Mouse (Mus musculus) heart, embryonic 13.5 days (tissue): ENCODE data around the gene Taf1. TPM values are rescaled to one million over a fixed set of nuclear protein-coding genes. Genes with fewer than 3 reads are reported as not detected.
A peak's percentile ranks its signal among the peaks of the same experiment; 100 is the strongest.
"Not testable (repeated sequence)": the region's sequence is repeated elsewhere in the genome, so short reads cannot be mapped to it uniquely, and the experiment has no call there.

Experiments
- ATAC-seq: fragments of 200-750 bp; cut with Nextera tagmentation; 2 replicates; pipeline ENCODE4 v1.8.0; 2017; ENCODE audit warnings: moderate TSS enrichment; ENCODE audit not compliant: insufficient number of reproducible peaks, low FRiP score, low TSS enrichment; ENCODE audit errors: extremely low read depth
- H3K27ac ChIP-seq: fragments of 300-500 bp; sonication (generic); replicated peaks from 2 replicates; pipeline ENCODE4 v1.5.1; 2015; ENCODE audit warnings: moderate library complexity, mild to moderate bottlenecking, inconsistent platforms
- H3K27me3 ChIP-seq: fragments of 300-500 bp; sonication (generic); replicated peaks from 2 replicates; pipeline ENCODE4 v1.6.1; 2015; ENCODE audit warnings: mild to moderate bottlenecking, inconsistent platforms
- H3K36me3 ChIP-seq: fragments of 300-500 bp; sonication (generic); 2 replicates; pipeline ENCODE4 v1.6.1; 2015; ENCODE audit warnings: mild to moderate bottlenecking, inconsistent platforms
- H3K4me1 ChIP-seq: fragments of 300-500 bp; sonication (generic); 2 replicates; pipeline ENCODE4 v1.6.1; 2015; ENCODE audit warnings: inconsistent platforms
- H3K4me2 ChIP-seq: fragments of 300-500 bp; sonication (generic); 2 replicates; pipeline ENCODE4 v1.6.1; 2015; ENCODE audit warnings: inconsistent platforms, mild to moderate bottlenecking, moderate library complexity
- H3K4me3 ChIP-seq: fragments of 300-500 bp; sonication (generic); 2 replicates; pipeline ENCODE4 v1.5.1; 2015; ENCODE audit warnings: moderate library complexity, mild to moderate bottlenecking, inconsistent platforms
- H3K9ac ChIP-seq: fragments of 300-500 bp; sonication (generic); 2 replicates; pipeline ENCODE4 v1.6.1; 2015; ENCODE audit warnings: inconsistent platforms, mild to moderate bottlenecking, moderate library complexity
- H3K9me3 ChIP-seq: fragments of 300-500 bp; sonication (generic); 2 replicates; pipeline ENCODE4 v1.6.1; 2016; ENCODE audit warnings: inconsistent platforms
- WGBS: fragments of 180-500 bp; shearing (Covaris S2); methylation state at CpG from one replicate; pipeline ENCODE4 v1.1.7; 2015; ENCODE audit warnings: mixed read lengths; 5-methylcytosine and 5-hydroxymethylcytosine counted together
- polyA plus RNA-seq: library from polyadenylated mRNA; unstranded; fragments of >200 nt; fragmentation: Nextera tagmentation; extraction: Ambion mirVana; gene quantifications from 2 replicates; pipeline ENCODE4 v1.2.1, GENCODE M21; 2015

Taf1 gene
- 6.5 and 7.1 TPM in 2 replicates for polyA plus RNA-seq

DNA sequence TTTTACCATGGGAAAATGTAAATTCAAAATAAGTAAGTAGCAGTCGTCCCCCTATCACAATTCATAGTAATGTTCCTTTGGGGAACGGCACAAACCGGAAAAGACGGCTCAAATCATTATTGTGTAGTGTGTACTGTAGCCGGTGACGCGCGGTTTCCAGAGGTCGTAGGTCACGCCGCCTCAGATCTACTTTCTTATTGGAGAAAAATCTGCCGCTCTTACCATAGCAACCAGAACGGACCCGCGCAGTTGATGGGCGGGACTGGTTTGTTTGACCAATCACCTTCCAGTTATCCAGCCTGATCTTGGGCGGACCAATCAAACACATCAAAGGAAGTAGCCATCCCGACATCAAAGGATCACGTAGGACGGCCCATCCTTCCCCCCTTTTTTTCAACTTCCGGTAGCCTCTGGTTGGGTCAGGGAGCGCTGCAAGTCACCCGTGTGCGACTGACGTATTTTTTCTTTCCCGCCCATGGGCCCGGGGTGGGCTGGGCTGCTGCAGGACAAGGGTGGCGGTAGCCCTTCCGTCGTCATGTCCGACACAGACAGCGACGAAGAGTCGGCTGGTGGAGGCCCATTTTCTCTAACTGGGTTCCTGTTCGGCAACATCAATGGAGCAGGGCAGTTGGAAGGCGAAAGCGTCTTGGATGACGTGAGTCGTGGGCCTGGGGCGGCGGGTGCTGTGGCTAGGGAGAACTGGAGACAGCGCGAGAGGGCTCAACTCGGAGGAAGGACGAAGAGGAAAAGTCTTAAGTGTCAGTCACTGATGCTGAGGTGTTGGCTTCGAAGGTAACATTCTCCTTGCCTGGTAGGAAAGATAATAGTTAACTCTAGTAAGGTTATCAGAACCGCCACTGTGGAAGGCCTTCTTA is at the start of gene Taf1:
Taf1 (plus strand) TSS at position 388 of the 875 bp plus-strand sequence.
- peak within 1 kb of the TSS; percentile 75 for H3K27ac ChIP-seq
- H3K4me1 ChIP-seq, result peaks cover 6% of the 10 kb centered on the region
- WGBS, result 13% methylated on average over 47 of the region's 47 CpGs
- H3K9me3 ChIP-seq, result no peaks in the 10 kb centered on the region
- H3K4me3 ChIP-seq, result peak within 1 kb of the TSS; percentile 62
- no peaks in the 10 kb centered on the region for H3K27me3 ChIP-seq
- H3K4me2 ChIP-seq, result peak within 1 kb of the TSS; percentile 71
- ATAC-seq, result peak; percentile 100
- peaks cover 24% of the 10 kb centered on the region for H3K36me3 ChIP-seq
- peak within 1 kb of the TSS; percentile 84 for H3K9ac ChIP-seq

DNA sequence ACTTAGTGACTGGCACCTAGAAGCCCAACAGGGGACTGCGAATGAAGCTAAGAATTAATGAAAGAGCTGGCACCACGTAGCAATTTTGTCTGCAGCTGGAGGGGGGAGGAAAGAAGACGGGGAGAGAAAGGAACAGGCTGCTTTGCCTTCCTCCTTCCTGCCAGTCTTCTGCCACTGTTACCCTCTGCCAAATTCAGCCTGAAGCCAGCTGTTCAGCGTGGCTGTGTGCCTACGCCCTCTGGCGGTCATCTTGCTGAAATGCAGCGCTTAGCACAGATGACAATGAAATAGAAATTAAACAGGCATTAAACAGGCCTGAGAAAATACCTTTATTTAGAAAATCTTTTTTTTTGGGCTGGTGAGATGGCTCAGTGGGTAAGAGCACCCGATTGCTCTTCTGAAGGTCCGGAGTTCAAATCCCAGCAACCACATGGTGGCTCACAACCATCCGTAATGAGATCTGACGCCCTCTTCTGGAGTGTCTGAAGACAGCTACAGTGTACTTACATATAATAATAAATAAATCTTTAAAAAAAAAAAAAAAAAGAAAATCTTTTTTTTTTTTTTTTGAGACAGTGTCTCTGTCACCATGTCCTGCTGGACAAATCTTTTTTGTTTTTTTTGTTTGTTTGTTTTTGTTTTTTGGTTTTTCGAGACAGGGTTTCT is 45.9 kb upstream of the Taf1 start:
- H3K9ac ChIP-seq, H3K4me2 ChIP-seq, ATAC-seq, H3K4me1 ChIP-seq, H3K27me3 ChIP-seq, H3K4me3 ChIP-seq, H3K27ac ChIP-seq, H3K36me3 ChIP-seq, H3K9me3 ChIP-seq: not testable (repeated sequence)
- 25% methylated on average over 11 of the region's 12 CpGs for whole genome bisulfite sequencing

DNA sequence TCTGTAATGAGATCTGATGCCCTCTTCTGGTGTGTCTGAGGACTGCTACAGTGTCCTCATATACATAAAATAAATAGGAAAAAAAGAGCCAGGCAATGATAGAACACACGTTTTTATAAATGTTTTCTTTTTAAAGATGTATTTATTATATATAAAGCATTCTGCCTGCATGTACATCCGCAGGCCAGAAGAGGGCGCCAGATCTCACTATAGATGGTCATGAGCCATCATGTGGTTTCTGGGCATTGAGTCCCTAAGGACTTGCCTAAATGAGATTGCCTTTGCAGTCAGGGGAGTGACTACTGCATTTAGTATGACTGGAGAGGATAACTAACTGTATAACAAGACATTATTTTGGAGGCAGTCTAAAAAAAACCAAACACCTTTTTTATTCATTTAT is 27.9 kb upstream of the Taf1 start:
- no peaks in the 10 kb centered on the region for H3K36me3 ChIP-seq
- no peaks in the 10 kb centered on the region for H3K27me3 ChIP-seq
- ATAC-seq, result no peak
- no peak overlapping the region for H3K27ac ChIP-seq
- no peak overlapping the region for H3K4me3 ChIP-seq
- no peaks in the 10 kb centered on the region for H3K9me3 ChIP-seq
- H3K4me2 ChIP-seq, result no peak overlapping the region
- no peak overlapping the region for H3K9ac ChIP-seq
- no peaks in the 10 kb centered on the region for H3K4me1 ChIP-seq
- whole genome bisulfite sequencing, result 9% methylated on average over 3 of the region's 3 CpGs

DNA sequence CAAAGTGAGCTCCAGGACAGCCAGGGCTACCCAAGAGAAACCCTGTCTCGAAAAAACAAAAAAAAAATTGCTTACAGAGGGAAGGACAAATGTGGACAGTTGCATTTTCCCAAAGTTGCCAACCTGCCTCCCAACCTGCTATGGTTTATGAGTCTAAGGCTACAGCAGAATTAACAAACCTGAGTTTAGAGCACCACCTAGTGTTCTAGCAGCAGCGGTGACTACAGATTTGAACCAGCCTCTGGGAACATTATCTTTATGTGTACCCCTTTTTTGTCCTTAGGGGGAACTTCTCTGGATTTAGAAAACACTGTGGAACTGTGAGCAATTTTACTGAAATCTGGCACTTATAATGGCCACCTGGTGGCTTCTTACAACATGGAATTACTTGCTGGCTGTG is 16.8 kb upstream of the Taf1 start:
- no peaks in the 10 kb centered on the region for H3K9me3 ChIP-seq
- WGBS, result 5% methylated on average over 2 of the region's 2 CpGs

DNA sequence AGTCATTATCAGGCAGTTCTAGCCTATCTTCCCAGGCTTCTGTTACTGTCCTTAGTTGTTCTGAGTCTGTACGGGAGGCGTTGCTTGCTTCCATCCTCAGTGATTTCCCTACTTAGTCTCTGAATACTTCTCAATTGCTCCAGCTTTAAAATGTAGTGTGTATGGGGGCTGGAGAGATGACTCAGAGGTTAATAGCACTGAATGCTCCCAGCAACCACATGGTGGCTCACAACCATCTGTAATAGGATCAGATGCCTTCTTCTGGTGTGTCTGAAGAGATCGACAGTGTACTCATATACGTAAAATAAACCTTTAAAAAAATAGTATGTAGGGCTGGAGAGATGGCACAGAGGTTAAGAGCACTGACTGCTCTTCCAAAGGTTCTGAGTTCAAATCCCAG is 14.5 kb upstream of the Taf1 start:
- ATAC-seq, result no peak
- Histone ChIP-seq H3K27me3 (no peaks in the 10 kb centered on the region), H3K4me2 (no peak overlapping the region), H3K4me3 (no peak overlapping the region), H3K36me3 (no peaks in the 10 kb centered on the region), H3K9ac (no peak overlapping the region), H3K4me1 (no peaks in the 10 kb centered on the region), H3K27ac (no peak overlapping the region), H3K9me3 (no peaks in the 10 kb centered on the region)
- 83% methylated on average over 4 of the region's 4 CpGs for WGBS

More for the DNA sequence above, 16.8 kb upstream of the Taf1 start:
- Histone ChIP-seq H3K27me3 (no peaks in the 10 kb centered on the region), H3K36me3 (no peaks in the 10 kb centered on the region), H3K4me3 (no peak overlapping the region), H3K4me2 (no peak overlapping the region), H3K4me1 (no peaks in the 10 kb centered on the region), H3K27ac (no peak overlapping the region), H3K9ac (no peak overlapping the region)
- ATAC-seq, result no peak

DNA sequence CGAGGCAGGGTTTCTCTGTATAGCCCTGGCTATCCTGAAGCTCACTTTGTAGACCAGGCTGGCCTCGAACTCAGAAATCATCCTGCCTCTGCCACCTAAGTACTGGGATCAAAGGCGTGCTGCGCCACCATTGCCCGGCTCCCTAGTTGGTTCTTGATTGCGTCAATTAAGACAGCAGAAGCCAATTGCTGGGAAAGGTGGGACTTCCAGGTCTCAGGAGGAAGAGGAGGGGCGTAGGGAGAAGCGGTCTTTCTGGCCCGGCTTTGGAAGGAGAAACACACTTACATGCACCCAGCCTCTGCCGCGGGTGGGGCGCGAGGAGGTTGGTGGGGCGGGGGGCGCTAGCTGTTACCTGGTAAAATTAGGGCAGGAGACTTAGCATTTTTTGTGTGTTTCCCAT is 10.5 kb upstream of the Taf1 start:
- no peaks in the 10 kb centered on the region for H3K9me3 ChIP-seq
- WGBS, result 72% methylated on average over 15 of the region's 15 CpGs
- no peaks in the 10 kb centered on the region for H3K4me1 ChIP-seq
- H3K36me3 ChIP-seq, result no peaks in the 10 kb centered on the region
- H3K27me3 ChIP-seq, result 0 out of 2 replicates have a peak, but pooled peaks cover 4% of the 10 kb centered on the region
- H3K4me2 ChIP-seq, result peak overlapping the region; percentile 20; the same call in 1 of the 2 replicates
- H3K27ac ChIP-seq, result no peak overlapping the region
- H3K9ac ChIP-seq, result no peak overlapping the region
- H3K4me3 ChIP-seq, result peak overlapping the region; percentile 29
- ATAC-seq, result no peak

DNA sequence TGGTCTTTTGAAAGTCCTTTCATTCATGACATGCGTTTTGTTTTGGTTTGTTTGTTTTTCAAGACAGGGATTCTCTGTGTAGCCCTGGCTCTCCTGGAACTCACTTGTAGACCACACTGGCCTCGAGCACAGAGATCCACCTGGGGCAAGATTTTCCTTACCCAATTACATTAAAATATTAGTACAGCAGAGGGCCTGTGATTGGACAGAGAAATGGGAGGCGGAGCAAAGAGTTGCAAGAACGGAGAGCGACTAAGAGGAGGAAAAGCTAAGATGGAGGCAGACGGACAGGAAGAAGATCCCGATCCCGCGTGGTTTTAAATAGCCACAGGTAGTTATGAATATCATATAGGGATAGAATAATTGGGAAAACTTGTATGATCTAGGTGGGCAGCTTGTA is 5.2 kb upstream of the Taf1 start:
- Histone ChIP-seq H3K27ac (no peak overlapping the region), H3K4me2 (peak overlapping the region; percentile 39), H3K9me3 (no peaks in the 10 kb centered on the region), H3K4me3 (peak overlapping the region; percentile 36), H3K27me3 (0 out of 2 replicates have a peak, but pooled peaks cover 4% of the 10 kb centered on the region), H3K36me3 (no peaks in the 10 kb centered on the region), H3K9ac (no peak overlapping the region), H3K4me1 (no peaks in the 10 kb centered on the region)
- WGBS, result 32% methylated on average over 9 of the region's 9 CpGs
- no peak for ATAC-seq

DNA sequence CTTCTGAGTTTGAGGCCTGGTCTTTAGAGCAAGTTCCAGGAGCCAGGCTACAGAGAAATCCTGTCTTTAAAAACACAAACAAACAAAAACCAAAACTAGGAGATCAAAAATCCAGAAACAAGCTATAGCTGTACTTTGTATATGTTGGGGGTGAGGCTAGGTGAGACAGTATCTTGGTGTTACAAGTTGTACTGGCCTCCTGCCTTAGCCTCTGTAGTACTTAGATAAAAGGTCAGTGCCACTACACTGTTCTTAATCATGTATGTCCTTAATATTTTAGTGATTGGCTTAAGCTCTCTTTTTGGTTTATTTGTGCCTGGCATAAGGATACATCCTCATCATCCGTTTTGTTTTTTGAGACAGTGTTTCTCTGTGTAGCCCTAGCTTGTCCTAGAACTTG is 52.9 kb downstream of the Taf1 start:
- no peak overlapping the region for H3K4me3 ChIP-seq
- 80% methylated on average over 1 of the region's 1 CpGs for WGBS
- no peaks in the 10 kb centered on the region for H3K9me3 ChIP-seq
- H3K4me2 ChIP-seq, result no peak overlapping the region
- no peaks in the 10 kb centered on the region for H3K4me1 ChIP-seq
- H3K36me3 ChIP-seq, result peaks cover 32% of the 10 kb centered on the region
- no peak overlapping the region for H3K9ac ChIP-seq
- H3K27ac ChIP-seq, result no peak overlapping the region
- ATAC-seq, result no peak
- no peaks in the 10 kb centered on the region for H3K27me3 ChIP-seq

DNA sequence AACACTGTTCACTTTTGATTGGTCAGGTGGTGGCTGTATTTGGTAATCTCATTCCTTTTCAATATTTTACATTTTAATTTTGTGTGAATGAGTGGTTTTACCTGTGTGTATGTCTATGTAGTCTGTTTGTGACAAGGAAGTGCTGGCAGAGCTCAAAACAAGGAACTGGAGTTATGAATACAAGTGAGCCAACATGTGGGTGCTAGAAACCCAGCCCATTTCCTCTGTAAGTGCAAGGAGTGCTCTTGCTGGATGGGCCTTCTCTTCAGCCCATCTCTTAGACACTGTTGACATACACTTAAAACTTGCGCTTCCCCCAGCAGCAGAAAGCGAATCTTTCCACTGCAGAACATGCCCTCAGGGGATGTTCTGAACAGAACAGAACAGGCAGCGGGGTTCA is 83.6 kb downstream of the Taf1 start:
- WGBS, result 78% methylated on average over 3 of the region's 3 CpGs

DNA sequence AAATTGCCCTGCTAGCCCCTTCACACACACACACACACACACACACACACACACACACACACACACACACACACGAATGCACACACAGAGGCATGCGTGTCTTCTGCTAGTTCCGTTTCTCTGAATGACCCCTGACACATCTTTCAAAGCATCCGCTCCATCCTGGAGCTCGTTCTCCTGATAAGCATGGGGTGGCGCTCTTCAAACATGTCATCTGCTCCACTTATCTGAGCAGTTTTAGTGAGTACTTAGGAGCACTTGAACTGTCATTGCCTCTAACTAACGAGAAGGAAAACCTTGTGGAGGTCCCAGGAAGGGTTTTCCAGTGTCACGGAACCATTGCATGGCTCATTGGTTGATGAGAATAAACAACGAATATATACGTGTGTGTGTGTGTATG is 85.4 kb downstream of the Taf1 start:
- Histone ChIP-seq H3K4me2 (no peak overlapping the region), H3K9me3 (no peaks in the 10 kb centered on the region), H3K4me1 (no peaks in the 10 kb centered on the region), H3K9ac (no peak overlapping the region), H3K4me3 (no peak overlapping the region), H3K27ac (no peak overlapping the region), H3K36me3 (no peaks in the 10 kb centered on the region), H3K27me3 (peaks cover 69% of the 10 kb centered on the region)
- 39% methylated on average over 10 of the region's 10 CpGs for WGBS
- no peak for ATAC-seq

More for the DNA sequence above, 83.6 kb downstream of the Taf1 start:
- no peaks in the 10 kb centered on the region for H3K4me1 ChIP-seq
- H3K27ac ChIP-seq, result no peak overlapping the region
- H3K36me3 ChIP-seq, result no peaks in the 10 kb centered on the region
- ATAC-seq, result no peak
- peaks cover 71% of the 10 kb centered on the region for H3K27me3 ChIP-seq
- no peak overlapping the region for H3K9ac ChIP-seq
- no peak overlapping the region for H3K4me2 ChIP-seq
- H3K4me3 ChIP-seq, result no peak overlapping the region
- H3K9me3 ChIP-seq, result no peaks in the 10 kb centered on the region

DNA sequence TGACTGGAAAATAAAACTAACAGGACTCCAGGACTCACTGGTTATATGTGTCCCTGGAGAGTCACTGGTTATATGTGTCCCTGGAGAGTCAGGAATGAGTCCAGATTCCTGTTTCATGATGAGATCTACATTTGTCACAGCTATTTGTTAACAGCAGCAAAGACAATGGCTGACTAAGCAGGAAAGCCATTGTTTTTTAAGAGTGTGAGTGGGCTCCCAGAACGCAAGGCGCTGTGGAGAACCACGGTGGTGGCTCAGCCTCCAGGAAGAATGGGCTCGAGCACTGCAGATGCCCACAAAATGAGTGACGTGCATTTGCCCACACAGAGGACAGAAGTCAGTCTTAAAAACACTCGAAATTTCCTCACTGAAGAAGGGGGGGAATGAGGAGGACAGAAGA is 87.8 kb downstream of the Taf1 start:
- H3K27ac ChIP-seq, result no peak overlapping the region
- H3K36me3 ChIP-seq, result no peaks in the 10 kb centered on the region
- 55% methylated on average over 6 of the region's 6 CpGs for WGBS
- H3K4me1 ChIP-seq, result no peaks in the 10 kb centered on the region
- peaks cover 64% of the 10 kb centered on the region for H3K27me3 ChIP-seq
- H3K9me3 ChIP-seq, result no peaks in the 10 kb centered on the region
- H3K4me2 ChIP-seq, result no peak overlapping the region
- no peak overlapping the region for H3K9ac ChIP-seq
- H3K4me3 ChIP-seq, result no peak overlapping the region
- no peak for ATAC-seq
